In the genomic region with DNA sequence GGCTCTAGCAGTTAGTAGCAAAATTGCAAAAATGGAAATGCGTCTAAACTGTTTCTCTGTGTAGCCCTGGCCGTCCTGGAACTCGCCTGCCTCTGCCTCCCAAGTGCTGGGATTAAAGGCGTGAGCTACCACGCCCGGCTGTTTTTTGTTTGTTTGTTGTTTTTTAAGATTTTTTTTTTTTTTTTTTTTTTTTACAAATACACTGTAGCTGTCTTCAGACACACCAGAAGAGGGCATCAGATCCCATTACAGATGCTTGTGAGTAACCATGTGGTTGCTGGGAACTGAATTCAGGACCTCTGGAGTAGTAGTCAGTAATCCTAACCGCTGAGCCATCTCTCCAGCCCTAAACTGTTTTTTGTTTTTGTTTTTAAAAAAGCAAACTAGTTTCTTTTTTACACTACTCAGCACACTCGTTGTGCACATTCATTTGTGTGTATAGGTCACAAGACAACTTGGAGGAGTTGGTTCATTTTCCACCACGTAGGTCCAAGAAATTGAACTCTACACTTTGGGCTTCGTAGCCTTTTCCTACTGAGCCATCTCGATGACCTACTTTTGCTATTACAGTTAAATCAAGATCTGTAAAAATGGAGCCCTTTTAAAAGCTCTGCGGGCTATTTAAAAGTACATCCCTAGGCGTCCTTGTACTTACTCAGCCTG, we compare ENCODE assay signal across 8 mouse cellular contexts. TPM values are rescaled to one million over a fixed set of nuclear protein-coding genes. Genes with fewer than 3 reads are reported as not detected.
DNase-seq lines count a peak whose midpoint lies in the region; ATAC-seq and TF ChIP-seq lines count a peak whose summit lies in the region.

No protein-coding gene starts in this region.

- TF ChIP-seq EP300 in CH12.LX (IDR thresholded peaks at IDR 0.05; ENCODE audit: low read length): no peak
- TF ChIP-seq EP300 in liver, embryonic 14.5 days (IDR thresholded peaks at IDR 0.05; ENCODE audit: low read depth): no peak

- H3K27me3 ChIP-seq in heart, embryonic 11.5 days (ENCODE audit: control insufficient read depth, insufficient read depth, low read length): no peaks in the 10 kb centered on the region
- H3K27me3 ChIP-seq in CH12.LX (replicated peaks): no peaks in the 10 kb centered on the region
- no peaks in the 10 kb centered on the region for H3K27me3 ChIP-seq in forebrain, embryonic 15.5 days
- no peaks in the 10 kb centered on the region for H3K27me3 ChIP-seq in liver, embryonic 14.5 days (ENCODE audit: control insufficient read depth, insufficient read depth, low read length)

- dilution Hi-C loops in CH12.LX (cut with MboI; ENCODE audit: extremely low pct_ligation_motif_present, extremely low pct_unique_long_range_greater_than_20kb, low sequenced_read_pairs): no loop called here

- H3K79me2 ChIP-seq in CH12.LX (replicated peaks; ENCODE audit: control insufficient read depth, extremely low read depth, insufficient read depth, poor library complexity, severe bottlenecking): peaks cover 27% of the 10 kb centered on the region

- in situ Hi-C loops in CH12.LX (cut with MboI; ENCODE audit: low pct_ligation_motif_present, low pct_unique_long_range_greater_than_20kb, low sequenced_read_pairs): no loop called here

- peak overlapping the region; percentile 61 for H3K4me3 ChIP-seq in heart, embryonic 11.5 days (ENCODE audit: low read depth, low read length)
- H3K4me3 ChIP-seq in CH12.LX (replicated peaks in 1 of 3; ENCODE audit: low read depth in 2 of 3, low read length in 2 of 3, poor library complexity in 1 of 3): peak overlapping the region; percentile 48 to 87 (median 75)
- peak overlapping the region; percentile 98 for H3K4me3 ChIP-seq in forebrain, embryonic 15.5 days
- peak overlapping the region; percentile 86 to 92; a peak in 3 of 4 replicates for H3K4me3 ChIP-seq in liver, embryonic 14.5 days (ENCODE audit: insufficient read depth in 1 of 2, low read depth in 2 of 2, low read length in 2 of 2)

- TF ChIP-seq POLR2A in CH12.LX (IDR thresholded peaks at IDR 0.05; ENCODE audit: low read depth, low read length): no peak

- DNase-seq in heart, adult 8-10 months (ENCODE audit: low spot score): no peak
- peak; percentile 40 for DNase-seq in CH12.LX (ENCODE audit: extremely low read depth)
- no peak for DNase-seq in liver, embryonic 14.5 days (ENCODE audit: low read depth in 3 of 3, low spot score in 3 of 3)
- no peak for DNase-seq in frontal cortex, postnatal 25 days (ENCODE audit: low spot score in 2 of 2)
- no peak for DNase-seq in cerebellum, adult 9-10 months
- no peak for DNase-seq in spleen, postnatal 14 days (ENCODE audit: low spot score in 2 of 2)

- no peak for TF ChIP-seq RAD21 in CH12.LX (IDR thresholded peaks at IDR 0.05; ENCODE audit: low read depth, low read length)

- no peaks in the 10 kb centered on the region for H3K9me3 ChIP-seq in heart, embryonic 11.5 days (replicated peaks; ENCODE audit: control insufficient read depth, low read length)
- H3K9me3 ChIP-seq in CH12.LX (replicated peaks; ENCODE audit: low read length): no peaks in the 10 kb centered on the region
- no peaks in the 10 kb centered on the region for H3K9me3 ChIP-seq in forebrain, embryonic 15.5 days
- H3K9me3 ChIP-seq in liver, embryonic 14.5 days (ENCODE audit: control insufficient read depth, low read length): no peaks in the 10 kb centered on the region

- H3K27ac ChIP-seq in heart, embryonic 11.5 days (ENCODE audit: low read depth, low read length): peak overlapping the region; percentile 84
- H3K27ac ChIP-seq in CH12.LX (ENCODE audit: insufficient read depth, low read depth): peak overlapping the region; percentile 92
- peak overlapping the region; percentile 94 for H3K27ac ChIP-seq in forebrain, embryonic 15.5 days (replicated peaks)
- peak overlapping the region; percentile 83 for H3K27ac ChIP-seq in liver, embryonic 14.5 days

- no peaks in the 10 kb centered on the region for H3K36me3 ChIP-seq in heart, embryonic 11.5 days (ENCODE audit: control insufficient read depth, insufficient read depth, low read length)
- peaks cover 0 to 7% of the 10 kb centered on the region in 2 experiments for H3K36me3 ChIP-seq in CH12.LX (replicated peaks in 1 of 2; ENCODE audit: control insufficient read depth in 1 of 2, insufficient read depth in 1 of 2, low read length in 1 of 2)
- no peaks in the 10 kb centered on the region for H3K36me3 ChIP-seq in forebrain, embryonic 15.5 days
- H3K36me3 ChIP-seq in liver, embryonic 14.5 days (replicated peaks; ENCODE audit: control insufficient read depth, insufficient read depth, low read depth): no peaks in the 10 kb centered on the region

- WGBS in heart, embryonic 11.5 days (ENCODE audit: insufficient replicate concordance): 74% methylated on average over 13 of the region's 13 CpGs
- 81% methylated on average over 13 of the region's 13 CpGs for WGBS in forebrain, embryonic 15.5 days
- 64% methylated on average over 13 of the region's 13 CpGs for whole genome bisulfite sequencing in liver, embryonic 14.5 days (ENCODE audit: insufficient replicate concordance)

- TF ChIP-seq CTCF in CH12.LX (conservative IDR thresholded peaks at IDR 0.05 in 1 of 2, IDR thresholded peaks at IDR 0.05 in 1 of 2; ENCODE audit: low read depth in 2 of 2, low read length in 2 of 2): peak in 1 of 2 experiments; percentile 36; a peak in 2 of 4 replicates
- no peak for TF ChIP-seq CTCF in liver, embryonic 14.5 days (IDR thresholded peaks at IDR 0.05; ENCODE audit: low read depth)

- peaks cover 10% of the 10 kb centered on the region for H3K4me1 ChIP-seq in heart, embryonic 11.5 days (ENCODE audit: control insufficient read depth, insufficient read depth, low read length)
- peaks cover 7 to 45% of the 10 kb centered on the region in 2 experiments; a peak in 3 of 4 replicates for H3K4me1 ChIP-seq in CH12.LX (ENCODE audit: control insufficient read depth in 1 of 2, insufficient read depth in 2 of 2)
- peaks cover 40% of the 10 kb centered on the region for H3K4me1 ChIP-seq in forebrain, embryonic 15.5 days
- peaks cover 12 to 21% of the 10 kb centered on the region in 2 experiments for H3K4me1 ChIP-seq in liver, embryonic 14.5 days (replicated peaks; ENCODE audit: control insufficient read depth in 2 of 2, insufficient read depth in 2 of 2, low read length in 1 of 2)

- peak overlapping the region; percentile 79 for H3K4me2 ChIP-seq in heart, embryonic 11.5 days
- H3K4me2 ChIP-seq in CH12.LX (ENCODE audit: insufficient read depth, low read depth, poor library complexity, severe bottlenecking): peak overlapping the region; percentile 97
- peak overlapping the region; percentile 57 for H3K4me2 ChIP-seq in forebrain, embryonic 15.5 days (replicated peaks)
- peak overlapping the region; percentile 94 for H3K4me2 ChIP-seq in liver, embryonic 14.5 days (ENCODE audit: low read depth)

- ATAC-seq in heart, embryonic 11.5 days (replicated peaks; ENCODE audit: insufficient number of reproducible peaks, low FRiP score, low TSS enrichment): no peak
- ATAC-seq in forebrain, embryonic 15.5 days (replicated peaks): no peak
- ATAC-seq in liver, embryonic 14.5 days (ENCODE audit: insufficient read depth): no peak

- peak overlapping the region; percentile 79 for H3K9ac ChIP-seq in heart, embryonic 11.5 days (ENCODE audit: low read depth, low read length)
- H3K9ac ChIP-seq in CH12.LX (ENCODE audit: insufficient read depth, low read depth): peak overlapping the region; percentile 94
- H3K9ac ChIP-seq in forebrain, embryonic 15.5 days (replicated peaks): no peak overlapping the region
- H3K9ac ChIP-seq in liver, embryonic 14.5 days (replicated peaks): peak overlapping the region; percentile 80; the same call in 1 of the 2 replicates

TF ChIP-seq in CH12.LX, 34 proteins besides CTCF, POLR2A, EP300 and RAD21:
- 0 out of 2 replicates have a peak, but pooled peaks have one; percentile 18 for TF ChIP-seq RCOR1 (conservative IDR thresholded peaks at IDR 0.05; ENCODE audit: low read depth, low read length)
- TF ChIP-seq BHLHE40 (IDR thresholded peaks at IDR 0.05; ENCODE audit: low read depth, low read length): peak; percentile 42; the same call in 1 of the 2 replicates
- no peak for TF ChIP-seq NRF1 (IDR thresholded peaks at IDR 0.05; ENCODE audit: low read depth, low read length)
- no peak for TF ChIP-seq SIN3A (IDR thresholded peaks at IDR 0.05; ENCODE audit: low read length)
- peak; percentile 92 for TF ChIP-seq ZNF384 (IDR thresholded peaks at IDR 0.05; ENCODE audit: low read depth, low read length)
TF ChIP-seq in CH12.LX: peak in this region for 3.

RNA-seq across cellular contexts. Expression of gene Cdkl3, which starts 1.0 kb away (rescaled TPM):
- polyA plus RNA-seq in heart, embryonic 11.5 days (2014; fragmentation: Nextera tagmentation; extraction: Ambion mirVana): 9.1 and 9.9 TPM in 2 replicates
- 1 to 10 TPM; 3.8 to 5.5 (median 4.4) TPM for total RNA-seq in heart, adult 8-10 months (2022)
- total RNA-seq in CH12.LX (2012; rRNA removed): 4.3 and 4.4 TPM in 2 replicates
- total RNA-seq in CH12.LX (2014; rRNA removed): 8.2 and 9.7 TPM in 2 replicates
- 7.3 and 8.0 TPM in 2 replicates for polyA plus RNA-seq in CH12.LX (2012; ENCODE audit: insufficient read length, low read depth)
- polyA plus RNA-seq in forebrain, embryonic 15.5 days (2015; fragmentation: Nextera tagmentation; extraction: Ambion mirVana): 23.9 and 25.3 TPM in 2 replicates
- 0.36 and 0.75 TPM in 2 replicates for polyA plus RNA-seq in liver, embryonic 14.5 days (2012; rRNA removed)
- 0.81 and 0.95 TPM in 2 replicates for polyA plus RNA-seq in liver, embryonic 14.5 days (2014; fragmentation: Nextera tagmentation; extraction: Ambion mirVana)

RNA-seq across cellular contexts. Expression of gene Ube2b, which starts 2.4 kb away (rescaled TPM):
- polyA plus RNA-seq in heart, embryonic 11.5 days (2014; fragmentation: Nextera tagmentation; extraction: Ambion mirVana): 163 and 172 TPM in 2 replicates
- 100 to 1,000 TPM; 300 to 368 (median 327) TPM for total RNA-seq in heart, adult 8-10 months (2022)
- total RNA-seq in CH12.LX (2012; rRNA removed): 70.5 and 76.7 TPM in 2 replicates
- 230 and 250 TPM in 2 replicates for total RNA-seq in CH12.LX (2014; rRNA removed)
- 226 and 278 TPM in 2 replicates for polyA plus RNA-seq in CH12.LX (2012; ENCODE audit: insufficient read length, low read depth)
- 289 and 290 TPM in 2 replicates for polyA plus RNA-seq in forebrain, embryonic 15.5 days (2015; fragmentation: Nextera tagmentation; extraction: Ambion mirVana)
- 33.5 and 61.0 TPM in 2 replicates for polyA plus RNA-seq in liver, embryonic 14.5 days (2012; rRNA removed)
- 49.5 and 54.8 TPM in 2 replicates for polyA plus RNA-seq in liver, embryonic 14.5 days (2014; fragmentation: Nextera tagmentation; extraction: Ambion mirVana)

RNA-seq across cellular contexts. Expression of gene Cdkn2aipnl, which starts 35.5 kb away (rescaled TPM):
- polyA plus RNA-seq in heart, embryonic 11.5 days (2014; fragmentation: Nextera tagmentation; extraction: Ambion mirVana): 78.3 and 82.1 TPM in 2 replicates
- 10 to 100 TPM in 3 of 4 experiments, 1 to 10 TPM in 1; 9.1 to 11.6 (median 10.4) TPM for total RNA-seq in heart, adult 8-10 months (2022)
- 170 and 172 TPM in 2 replicates for total RNA-seq in CH12.LX (2012; rRNA removed)
- total RNA-seq in CH12.LX (2014; rRNA removed): 256 and 271 TPM in 2 replicates
- 200 and 219 TPM in 2 replicates for polyA plus RNA-seq in CH12.LX (2012; ENCODE audit: insufficient read length, low read depth)
- polyA plus RNA-seq in forebrain, embryonic 15.5 days (2015; fragmentation: Nextera tagmentation; extraction: Ambion mirVana): 113 and 118 TPM in 2 replicates
- polyA plus RNA-seq in liver, embryonic 14.5 days (2012; rRNA removed): 19.0 and 20.4 TPM in 2 replicates
- 53.5 and 55.5 TPM in 2 replicates for polyA plus RNA-seq in liver, embryonic 14.5 days (2014; fragmentation: Nextera tagmentation; extraction: Ambion mirVana)
